Mouse (Mus musculus): ENCODE results near the gene Ccdc63. TPM values are rescaled to one million over a fixed set of nuclear protein-coding genes. Genes with fewer than 3 reads are reported as not detected.
"Not testable (repeated sequence)": the region's sequence is repeated elsewhere in the genome, so short reads cannot be mapped to it uniquely, and the experiment has no call there.

The Ccdc63 gene
- not detected in 2 replicates for polyA plus RNA-seq (2014; fragmentation: Nextera tagmentation; extraction: Ambion mirVana)

- WGBS = 93% methylated on average over 3 of the region's 3 CpGs
These were observed at the start of gene Ccdc63 for GRCm38 (mm10) chr5:122140723-122141122. Gene Ccdc63, minus strand, starts transcription at chr5:122140823.

GRCm38 (mm10) chr5:122189115-122189514 lies 48.5 kb upstream of the Ccdc63 start:
- H3K27me3 ChIP-seq (ENCODE audit: control insufficient read depth, insufficient read depth, low read length) = no peaks in the 10 kb centered on the region
- no peaks in the 10 kb centered on the region for H3K36me3 ChIP-seq (ENCODE audit: control insufficient read depth, insufficient read depth, low read length)
- H3K4me2 ChIP-seq (replicated peaks; ENCODE audit: low read depth, low read length) = no peak overlapping the region
- no peak overlapping the region for H3K27ac ChIP-seq (ENCODE audit: low read length)
- no peaks in the 10 kb centered on the region for H3K9me3 ChIP-seq (ENCODE audit: control insufficient read depth, low read depth, low read length)
- no peak for ATAC-seq (ENCODE audit: insufficient number of reproducible peaks, insufficient read depth, low FRiP score, low read depth)
- no peaks in the 10 kb centered on the region for H3K4me1 ChIP-seq (ENCODE audit: control insufficient read depth, insufficient read depth, low read length)
- WGBS = 43% methylated on average over 3 of the region's 3 CpGs
- no peak overlapping the region for H3K4me3 ChIP-seq (ENCODE audit: low read depth, low read length)
- H3K9ac ChIP-seq (replicated peaks; ENCODE audit: low read depth, low read length) = no peak overlapping the region

More at GRCm38 (mm10) chr5:122140723-122141122, at the start of gene Ccdc63:
- ATAC-seq (ENCODE audit: insufficient number of reproducible peaks, insufficient read depth, low FRiP score, low read depth) = no peak
- Histone ChIP-seq H3K9me3 (ENCODE audit: control insufficient read depth, low read depth, low read length) (no peaks in the 10 kb centered on the region), H3K27me3 (ENCODE audit: control insufficient read depth, insufficient read depth, low read length) (no peaks in the 10 kb centered on the region), H3K9ac (replicated peaks; ENCODE audit: low read depth, low read length) (no peak within 1 kb of the TSS), H3K36me3 (ENCODE audit: control insufficient read depth, insufficient read depth, low read length) (no peaks in the 10 kb centered on the region), H3K4me3 (ENCODE audit: low read depth, low read length) (no peak within 1 kb of the TSS), H3K4me1 (ENCODE audit: control insufficient read depth, insufficient read depth, low read length) (0 out of 2 replicates have a peak, but pooled peaks cover 5% of the 10 kb centered on the region), H3K4me2 (replicated peaks; ENCODE audit: low read depth, low read length) (no peak within 1 kb of the TSS), H3K27ac (ENCODE audit: low read length) (no peak within 1 kb of the TSS)

DNA sequence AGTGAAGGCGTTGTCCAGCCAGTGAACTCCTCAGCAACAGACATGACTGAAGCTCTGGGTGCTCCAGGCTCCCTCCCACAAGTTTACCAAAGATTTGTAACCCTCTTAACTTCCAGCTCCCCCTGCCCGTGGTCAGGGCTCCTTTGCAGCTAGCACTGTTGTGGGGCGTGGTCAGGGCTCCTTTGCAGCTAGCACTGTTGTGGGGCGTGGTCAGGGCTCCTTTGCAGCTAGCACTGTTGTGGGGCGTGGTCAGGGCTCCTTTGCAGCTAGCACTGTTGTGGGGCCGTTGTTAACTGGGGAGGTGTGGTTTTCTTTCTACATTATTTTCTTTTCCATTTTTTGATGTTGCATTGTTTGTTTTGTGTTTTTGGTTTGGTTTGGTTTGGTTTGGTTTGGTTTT lies 44.2 kb upstream of the Ccdc63 start:
- H3K4me1 ChIP-seq (ENCODE audit: control insufficient read depth, insufficient read depth, low read length); H3K27ac ChIP-seq (ENCODE audit: low read length); H3K9me3 ChIP-seq (ENCODE audit: control insufficient read depth, low read depth, low read length); H3K27me3 ChIP-seq (ENCODE audit: control insufficient read depth, insufficient read depth, low read length); H3K9ac ChIP-seq (replicated peaks; ENCODE audit: low read depth, low read length); H3K36me3 ChIP-seq (ENCODE audit: control insufficient read depth, insufficient read depth, low read length); ATAC-seq (ENCODE audit: insufficient number of reproducible peaks, insufficient read depth, low FRiP score, low read depth); H3K4me2 ChIP-seq (replicated peaks; ENCODE audit: low read depth, low read length); H3K4me3 ChIP-seq (ENCODE audit: low read depth, low read length): not testable (repeated sequence)
- WGBS = 89% methylated on average over 6 of the region's 6 CpGs

DNA sequence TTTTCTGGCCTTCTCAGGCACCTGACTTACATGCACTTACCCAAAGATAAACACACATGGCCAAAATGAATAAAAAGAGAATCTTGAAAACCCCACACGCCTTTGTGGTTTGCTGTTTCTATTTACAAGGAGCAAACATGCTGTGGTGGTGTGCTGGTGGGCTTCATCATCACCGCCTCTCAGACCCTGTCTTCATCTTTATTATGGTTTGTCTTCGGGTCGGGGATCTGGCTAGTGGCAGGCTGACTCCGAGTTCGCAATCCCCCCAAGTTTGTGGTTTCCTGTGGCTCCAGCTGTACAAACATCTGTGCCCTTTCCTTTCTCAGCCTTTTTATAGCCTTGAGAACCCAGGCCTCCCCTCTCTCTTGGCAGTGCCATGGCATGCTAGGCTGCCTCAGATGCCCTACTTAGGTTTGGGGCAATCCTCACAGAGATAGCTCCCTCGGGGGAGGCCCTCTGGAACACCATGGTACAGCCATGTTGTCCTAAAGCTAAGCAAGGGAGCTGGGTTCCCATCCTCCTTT lies 43.7 kb upstream of the Ccdc63 start:
- 83% methylated on average over 7 of the region's 7 CpGs for WGBS
- Histone ChIP-seq H3K36me3 (ENCODE audit: control insufficient read depth, insufficient read depth, low read length) (no peaks in the 10 kb centered on the region), H3K9ac (replicated peaks; ENCODE audit: low read depth, low read length) (no peak overlapping the region), H3K4me2 (replicated peaks; ENCODE audit: low read depth, low read length) (no peak overlapping the region), H3K4me1 (ENCODE audit: control insufficient read depth, insufficient read depth, low read length) (no peaks in the 10 kb centered on the region), H3K27ac (ENCODE audit: low read length) (no peak overlapping the region), H3K9me3 (ENCODE audit: control insufficient read depth, low read depth, low read length) (no peaks in the 10 kb centered on the region), H3K27me3 (ENCODE audit: control insufficient read depth, insufficient read depth, low read length) (no peaks in the 10 kb centered on the region), H3K4me3 (ENCODE audit: low read depth, low read length) (no peak overlapping the region)
- ATAC-seq (ENCODE audit: insufficient number of reproducible peaks, insufficient read depth, low FRiP score, low read depth) = no peak

DNA sequence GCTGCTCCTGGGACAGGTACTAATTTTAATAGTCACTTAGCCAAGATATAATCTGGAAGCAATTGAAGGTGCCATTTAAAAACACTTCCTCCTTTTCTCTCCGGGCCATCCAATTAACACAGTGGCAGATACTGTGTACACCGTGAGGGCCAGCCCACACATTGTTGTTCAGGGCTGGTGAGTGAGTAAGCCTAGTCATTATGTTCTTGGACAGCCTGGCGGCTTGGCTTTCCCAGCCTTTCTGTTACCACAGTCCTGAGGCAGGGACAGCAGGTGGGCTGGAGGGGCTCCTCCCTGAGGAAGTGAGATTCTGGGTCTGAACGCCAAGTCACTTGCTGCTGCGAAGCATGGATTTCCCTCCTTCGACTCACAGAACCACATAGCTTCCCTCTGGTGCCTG lies 39.0 kb upstream of the Ccdc63 start:
- Histone ChIP-seq H3K27me3 (ENCODE audit: control insufficient read depth, insufficient read depth, low read length) (no peaks in the 10 kb centered on the region), H3K4me3 (ENCODE audit: low read depth, low read length) (no peak overlapping the region), H3K27ac (ENCODE audit: low read length) (no peak overlapping the region), H3K9me3 (ENCODE audit: control insufficient read depth, low read depth, low read length) (no peaks in the 10 kb centered on the region), H3K9ac (replicated peaks; ENCODE audit: low read depth, low read length) (no peak overlapping the region), H3K36me3 (ENCODE audit: control insufficient read depth, insufficient read depth, low read length) (peaks cover 15% of the 10 kb centered on the region; the same call in 1 of the 2 replicates), H3K4me2 (replicated peaks; ENCODE audit: low read depth, low read length) (no peak overlapping the region), H3K4me1 (ENCODE audit: control insufficient read depth, insufficient read depth, low read length) (no peaks in the 10 kb centered on the region)
- no peak for ATAC-seq (ENCODE audit: insufficient number of reproducible peaks, insufficient read depth, low FRiP score, low read depth)
- 63% methylated on average over 6 of the region's 6 CpGs for WGBS

DNA sequence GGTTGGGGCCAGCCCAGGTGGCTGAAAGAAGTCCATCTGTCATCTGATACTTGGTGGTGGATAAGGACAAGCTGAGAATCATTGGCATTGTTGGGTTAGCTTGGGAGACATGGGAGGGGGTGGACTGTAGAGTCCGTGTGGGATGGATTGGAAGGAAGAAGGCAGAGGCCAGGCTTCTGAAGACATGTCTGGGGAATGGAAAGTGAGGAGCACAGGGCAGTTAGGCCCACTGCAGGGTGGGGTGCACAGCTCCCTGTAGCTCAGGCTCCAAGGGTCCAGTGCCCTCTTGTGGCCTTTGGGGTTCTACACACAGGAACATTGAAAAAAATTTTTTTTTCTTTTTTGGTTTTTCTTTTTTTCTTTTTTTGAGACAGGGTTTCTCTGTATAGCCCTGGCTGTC lies 35.8 kb upstream of the Ccdc63 start:
- H3K27me3 ChIP-seq (ENCODE audit: control insufficient read depth, insufficient read depth, low read length) = no peaks in the 10 kb centered on the region
- WGBS = 29% methylated on average over 1 of the region's 1 CpGs
- H3K4me1 ChIP-seq (ENCODE audit: control insufficient read depth, insufficient read depth, low read length) = no peaks in the 10 kb centered on the region
- H3K9me3 ChIP-seq (ENCODE audit: control insufficient read depth, low read depth, low read length) = no peaks in the 10 kb centered on the region
- H3K27ac ChIP-seq (ENCODE audit: low read length) = no peak overlapping the region
- no peak overlapping the region for H3K4me3 ChIP-seq (ENCODE audit: low read depth, low read length)
- no peak overlapping the region for H3K4me2 ChIP-seq (replicated peaks; ENCODE audit: low read depth, low read length)
- H3K9ac ChIP-seq (replicated peaks; ENCODE audit: low read depth, low read length) = no peak overlapping the region
- H3K36me3 ChIP-seq (ENCODE audit: control insufficient read depth, insufficient read depth, low read length) = peaks cover 39% of the 10 kb centered on the region
- ATAC-seq (ENCODE audit: insufficient number of reproducible peaks, insufficient read depth, low FRiP score, low read depth) = peak; percentile 54; the same call in 1 of the 2 replicates

- peaks cover 43% of the 10 kb centered on the region for H3K36me3 ChIP-seq (ENCODE audit: control insufficient read depth, insufficient read depth, low read length)
- H3K27me3 ChIP-seq (ENCODE audit: control insufficient read depth, insufficient read depth, low read length) = no peaks in the 10 kb centered on the region
- H3K4me2 ChIP-seq (replicated peaks; ENCODE audit: low read depth, low read length) = no peak overlapping the region
- no peak for ATAC-seq (ENCODE audit: insufficient number of reproducible peaks, insufficient read depth, low FRiP score, low read depth)
- no peak overlapping the region for H3K27ac ChIP-seq (ENCODE audit: low read length)
- no peak overlapping the region for H3K4me3 ChIP-seq (ENCODE audit: low read depth, low read length)
- WGBS = 90% methylated on average over 7 of the region's 7 CpGs
- no peaks in the 10 kb centered on the region for H3K9me3 ChIP-seq (ENCODE audit: control insufficient read depth, low read depth, low read length)
- no peak overlapping the region for H3K9ac ChIP-seq (replicated peaks; ENCODE audit: low read depth, low read length)
- no peaks in the 10 kb centered on the region for H3K4me1 ChIP-seq (ENCODE audit: control insufficient read depth, insufficient read depth, low read length)
These were observed 35.3 kb upstream of the Ccdc63 start for GRCm38 (mm10) chr5:122175961-122176360.

- no peak overlapping the region for H3K4me3 ChIP-seq (ENCODE audit: low read depth, low read length)
- H3K4me1 ChIP-seq (ENCODE audit: control insufficient read depth, insufficient read depth, low read length) = no peaks in the 10 kb centered on the region
- peaks cover 49% of the 10 kb centered on the region for H3K36me3 ChIP-seq (ENCODE audit: control insufficient read depth, insufficient read depth, low read length)
- no peak overlapping the region for H3K27ac ChIP-seq (ENCODE audit: low read length)
- H3K9me3 ChIP-seq (ENCODE audit: control insufficient read depth, low read depth, low read length) = no peaks in the 10 kb centered on the region
- no peak overlapping the region for H3K9ac ChIP-seq (replicated peaks; ENCODE audit: low read depth, low read length)
- H3K4me2 ChIP-seq (replicated peaks; ENCODE audit: low read depth, low read length) = no peak overlapping the region
- ATAC-seq (ENCODE audit: insufficient number of reproducible peaks, insufficient read depth, low FRiP score, low read depth) = no peak
- 48% methylated on average over 2 of the region's 2 CpGs for WGBS
- H3K27me3 ChIP-seq (ENCODE audit: control insufficient read depth, insufficient read depth, low read length) = no peaks in the 10 kb centered on the region
These were observed 34.8 kb upstream of the Ccdc63 start for GRCm38 (mm10) chr5:122175402-122175801.

GRCm38 (mm10) chr5:122171058-122171457 lies 30.4 kb upstream of the Ccdc63 start:
- H3K27me3 ChIP-seq (ENCODE audit: control insufficient read depth, insufficient read depth, low read length) = no peaks in the 10 kb centered on the region
- no peak overlapping the region for H3K4me3 ChIP-seq (ENCODE audit: low read depth, low read length)
- H3K9ac ChIP-seq (replicated peaks; ENCODE audit: low read depth, low read length) = no peak overlapping the region
- 93% methylated on average over 8 of the region's 8 CpGs for WGBS
- no peak overlapping the region for H3K4me2 ChIP-seq (replicated peaks; ENCODE audit: low read depth, low read length)
- H3K36me3 ChIP-seq (ENCODE audit: control insufficient read depth, insufficient read depth, low read length) = peaks cover 67% of the 10 kb centered on the region
- no peaks in the 10 kb centered on the region for H3K9me3 ChIP-seq (ENCODE audit: control insufficient read depth, low read depth, low read length)
- 0 out of 2 replicates have a peak, but pooled peaks cover 4% of the 10 kb centered on the region for H3K4me1 ChIP-seq (ENCODE audit: control insufficient read depth, insufficient read depth, low read length)
- no peak overlapping the region for H3K27ac ChIP-seq (ENCODE audit: low read length)
- ATAC-seq (ENCODE audit: insufficient number of reproducible peaks, insufficient read depth, low FRiP score, low read depth) = no peak

All from stomach, embryonic 14.5 days (tissue).